Comparison of ENCODE assay signal across 24 mouse cellular contexts in the genomic region with DNA sequence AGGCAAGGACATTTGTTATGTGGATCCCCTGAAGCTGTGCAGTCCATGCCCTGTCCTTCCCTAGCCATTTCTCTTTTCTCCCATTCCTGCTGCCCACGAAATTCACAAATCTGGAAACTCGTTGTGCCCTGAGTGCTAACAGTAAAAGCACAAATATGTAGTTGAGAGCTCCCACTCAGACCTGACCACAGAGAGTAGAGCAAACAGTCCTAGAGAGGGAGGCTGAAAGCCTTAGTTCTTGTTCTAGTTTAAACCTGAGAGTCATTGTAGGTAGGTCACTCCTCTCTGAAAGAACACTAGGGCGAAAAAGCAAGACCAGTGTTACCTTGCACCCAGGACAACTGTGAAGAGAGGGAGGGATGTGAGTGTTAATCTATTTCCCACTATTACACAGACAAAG.
DNase-seq lines count a peak whose midpoint lies in the region; ATAC-seq and TF ChIP-seq lines count a peak whose summit lies in the region.
"Had no signal": no experiment of that assay in that cellular context is flagged by ENCODE, and none has a peak within 500 bp of the region (broad histone marks: within the 10 kb centered on the region; RNA-seq: fewer than 3 reads in every experiment).

No protein-coding gene starts in this region.

- H3K4me1 ChIP-seq in lung, embryonic 14.5 days (ENCODE audit: insufficient read depth) = 0 out of 2 replicates have a peak, but pooled peaks cover 2% of the 10 kb centered on the region
- H3K4me1 ChIP-seq in lung, postnatal 0 days (ENCODE audit: insufficient read depth, low read depth, low read length) = no peaks in the 10 kb centered on the region
- H3K4me1 ChIP-seq in midbrain, embryonic 14.5 days (ENCODE audit: control insufficient read depth, insufficient read depth, low read length) = 0 out of 2 replicates have a peak, but pooled peaks cover 4% of the 10 kb centered on the region
- H3K4me1 ChIP-seq: embryonic facial prominence, embryonic 12.5 days had no signal

- no peaks in the 10 kb centered on the region for H3K36me3 ChIP-seq in lung, embryonic 14.5 days (ENCODE audit: insufficient read depth)
- H3K36me3 ChIP-seq in lung, postnatal 0 days (ENCODE audit: insufficient read depth, low read length) = no peaks in the 10 kb centered on the region
- H3K36me3 ChIP-seq in midbrain, embryonic 14.5 days (ENCODE audit: control insufficient read depth, insufficient read depth, low read length) = no peaks in the 10 kb centered on the region
- H3K36me3 ChIP-seq: embryonic facial prominence, embryonic 10.5 days; embryonic facial prominence, embryonic 12.5 days; G1E had no signal

- no peak overlapping the region for H3K27ac ChIP-seq in lung, embryonic 14.5 days (ENCODE audit: low read depth)
- no peak overlapping the region for H3K27ac ChIP-seq in lung, postnatal 0 days (ENCODE audit: low read length)
- H3K27ac ChIP-seq in midbrain, embryonic 14.5 days (replicated peaks; ENCODE audit: low read depth, low read length) = no peak overlapping the region
- H3K27ac ChIP-seq: embryonic facial prominence, embryonic 10.5 days; embryonic facial prominence, embryonic 12.5 days; forebrain, embryonic 13.5 days had no signal

- peak; percentile 43; the same call in 1 of the 2 replicates for TF ChIP-seq EP300 in lung, postnatal 0 days (IDR thresholded peaks at IDR 0.05)

- no peak overlapping the region for H3K4me2 ChIP-seq in lung, embryonic 14.5 days
- H3K4me2 ChIP-seq in lung, postnatal 0 days (replicated peaks; ENCODE audit: low read depth, low read length) = 0 out of 2 replicates have a peak overlapping the region, but pooled peaks have one; percentile 8
- H3K4me2 ChIP-seq in midbrain, embryonic 14.5 days (ENCODE audit: low read length) = no peak overlapping the region
- H3K4me2 ChIP-seq: embryonic facial prominence, embryonic 12.5 days; forebrain, embryonic 13.5 days had no signal

- H3K9ac ChIP-seq in lung, embryonic 14.5 days = no peak overlapping the region
- no peak overlapping the region for H3K9ac ChIP-seq in lung, postnatal 0 days (replicated peaks; ENCODE audit: low read depth)
- H3K9ac ChIP-seq in midbrain, embryonic 14.5 days (replicated peaks; ENCODE audit: low read length) = no peak overlapping the region
- H3K9ac ChIP-seq: embryonic facial prominence, embryonic 12.5 days; forebrain, embryonic 13.5 days had no signal

- 47% methylated on average over 3 of the region's 3 CpGs for WGBS in lung, embryonic 14.5 days
- WGBS in lung, postnatal 0 days = 45% methylated on average over 3 of the region's 3 CpGs
- 78% methylated on average over 3 of the region's 3 CpGs for WGBS in midbrain, embryonic 14.5 days

- TF ChIP-seq CTCF in lung, embryonic 14.5 days (IDR thresholded peaks at IDR 0.05; ENCODE audit: low read depth) = no peak
- no peak for TF ChIP-seq CTCF in lung, postnatal 0 days (IDR thresholded peaks at IDR 0.05)

- no peaks in the 10 kb centered on the region for H3K9me3 ChIP-seq in lung, embryonic 14.5 days (ENCODE audit: low read depth, low read length)
- no peaks in the 10 kb centered on the region for H3K9me3 ChIP-seq in lung, postnatal 0 days (ENCODE audit: low read length)
- no peaks in the 10 kb centered on the region for H3K9me3 ChIP-seq in midbrain, embryonic 14.5 days (ENCODE audit: control insufficient read depth, low read length)
- H3K9me3 ChIP-seq: embryonic facial prominence, embryonic 10.5 days; embryonic facial prominence, embryonic 12.5 days; forebrain, embryonic 13.5 days had no signal

- DNase-seq in lung, adult 18-20 months = peak; percentile 4 to 24
- no peak for DNase-seq in lung, postnatal 14 days
- peak; percentile 5 for DNase-seq in lung, embryonic 14.5 days
- DNase-seq in lung, postnatal 4 days = no peak
- peak; percentile 73 for DNase-seq in lung, postnatal 0 days (ENCODE audit: low spot score)
- peak; percentile 43 for DNase-seq in lung, postnatal 36 days
- no peak for DNase-seq in ovary, postnatal 36 days (ENCODE audit: low spot score)
- DNase-seq in midbrain, embryonic 14.5 days = no peak
- DNase-seq: adrenal gland, adult 8-10 months; adrenal gland, postnatal 14 days; adrenal gland, postnatal 36 days; B cell, adult 2 months; cerebellum, adult 11-12 months; cerebellum, adult 2 months; cerebellum, adult 9-10 months; cerebellum, postnatal 25 days had no signal

- H3K27me3 ChIP-seq in lung, embryonic 14.5 days (ENCODE audit: insufficient read depth, low read length) = no peaks in the 10 kb centered on the region
- no peaks in the 10 kb centered on the region for H3K27me3 ChIP-seq in lung, postnatal 0 days (replicated peaks; ENCODE audit: insufficient read depth, low read length)
- no peaks in the 10 kb centered on the region for H3K27me3 ChIP-seq in midbrain, embryonic 14.5 days (ENCODE audit: control insufficient read depth, insufficient read depth, low read length)
- H3K27me3 ChIP-seq: CH12.LX; embryonic facial prominence, embryonic 12.5 days; forebrain, embryonic 13.5 days; Patski had no signal

- no peak for ATAC-seq in lung, embryonic 14.5 days (ENCODE audit: insufficient read depth)
- peak; percentile 84 for ATAC-seq in lung, postnatal 0 days
- no peak for ATAC-seq in midbrain, embryonic 14.5 days (ENCODE audit: low FRiP score, low TSS enrichment)
- ATAC-seq: activated CD4-positive, CD25-positive, alpha-beta regulatory T cell, adult 4 months; CD4-positive, CD25-positive, alpha-beta regulatory T cell, adult 4 months; forebrain, embryonic 13.5 days; Patski had no signal

- H3K4me3 ChIP-seq in lung, embryonic 14.5 days (ENCODE audit: low read depth, low read length) = no peak overlapping the region
- no peak overlapping the region for H3K4me3 ChIP-seq in lung, postnatal 0 days (ENCODE audit: low read depth, low read length)
- no peak overlapping the region for H3K4me3 ChIP-seq in midbrain, embryonic 14.5 days (replicated peaks; ENCODE audit: low read depth, low read length)
- H3K4me3 ChIP-seq: embryonic facial prominence, embryonic 10.5 days; embryonic facial prominence, embryonic 12.5 days; forebrain, embryonic 13.5 days had no signal

Comparison
In these comparisons a context has a peak if more than half of its experiments do, and no peak if none do; other contexts are left out.
1. DNase-seq: peak in lung, adult 18-20 months (2 of 2), lung, embryonic 14.5 days (single experiment), lung, postnatal 0 days (single experiment) and lung, postnatal 36 days (single experiment); none in lung, postnatal 14 days (single experiment), lung, postnatal 4 days (0 of 2), ovary, postnatal 36 days (single experiment) and midbrain, embryonic 14.5 days (single experiment).